Mouse (Mus musculus) intestine, postnatal 0 days (tissue): Measurements from ENCODE around the gene Nedd9. TPM values are rescaled to one million over a fixed set of nuclear protein-coding genes. Genes with fewer than 3 reads are reported as not detected.

Experiments
- ATAC-seq: fragments of 200-750 bp; cut with Nextera tagmentation; 2 replicates; pipeline ENCODE4 v1.8.0; 2017; ENCODE audit warnings: mild to moderate bottlenecking, moderate TSS enrichment, moderate library complexity
- H3K27ac ChIP-seq: fragments of 300-500 bp; sonication (generic); 2 replicates; pipeline ENCODE4 v1.5.1; 2014; ENCODE audit warnings: mild to moderate bottlenecking, low read depth, low read length, moderate library complexity
- H3K27me3 ChIP-seq: fragments of 300-500 bp; sonication (generic); replicated peaks from 2 replicates; pipeline ENCODE4 v1.6.1; 2014; ENCODE audit warnings: low read length, mixed read lengths; ENCODE audit not compliant: control insufficient read depth, insufficient read depth
- H3K36me3 ChIP-seq: fragments of 300-500 bp; sonication (generic); 2 replicates; pipeline ENCODE4 v1.6.1; 2014; ENCODE audit warnings: mild to moderate bottlenecking, moderate library complexity; ENCODE audit not compliant: control insufficient read depth, insufficient read depth
- H3K4me1 ChIP-seq: fragments of 300-500 bp; sonication (generic); replicated peaks from 2 replicates; pipeline ENCODE4 v1.6.1; 2014; ENCODE audit warnings: antibody characterized with exemption, low read length, mixed read lengths; ENCODE audit not compliant: control insufficient read depth, insufficient read depth
- H3K4me2 ChIP-seq: fragments of 300-500 bp; sonication (generic); replicated peaks from 2 replicates; pipeline ENCODE4 v1.6.1; 2014; ENCODE audit warnings: low read depth, mild to moderate bottlenecking, moderate library complexity
- H3K4me3 ChIP-seq: fragments of 300-500 bp; sonication (generic); 2 replicates; pipeline ENCODE4 v1.5.1; 2014; ENCODE audit warnings: low read depth, low read length
- H3K9ac ChIP-seq: fragments of 300-500 bp; sonication (generic); 2 replicates; pipeline ENCODE4 v1.6.1; 2014; ENCODE audit warnings: mild to moderate bottlenecking, low read depth, low read length
- H3K9me3 ChIP-seq: fragments of 300-500 bp; sonication (generic); 2 replicates; pipeline ENCODE4 v1.6.1; 2016; ENCODE audit warnings: mixed run types; ENCODE audit not compliant: control insufficient read depth
- CTCF ChIP-seq: sonication (generic); IDR thresholded peaks from 2 replicates; pipeline ENCODE4 v1.5.1; 2016; ENCODE audit warnings: low read depth, mild to moderate bottlenecking, control low read depth, antibody characterized with exemption, moderate library complexity
- WGBS: fragments of 180-500 bp; shearing (Covaris S2); extraction: QIAGEN DNeasy Blood & Tissue Kit; methylation state at CpG from one replicate; pipeline ENCODE4 v1.1.7; 2014; 5-methylcytosine and 5-hydroxymethylcytosine counted together
- polyA plus RNA-seq: library from polyadenylated mRNA; unstranded; fragments of >200 nt; fragmentation: Nextera tagmentation; extraction: Ambion mirVana; gene quantifications from 2 replicates; pipeline ENCODE4 v1.2.1, GENCODE M21; 2015

Nedd9 gene
- polyA plus RNA-seq, 1 experiment from 2014 or later = 17.6 TPM

DNA sequence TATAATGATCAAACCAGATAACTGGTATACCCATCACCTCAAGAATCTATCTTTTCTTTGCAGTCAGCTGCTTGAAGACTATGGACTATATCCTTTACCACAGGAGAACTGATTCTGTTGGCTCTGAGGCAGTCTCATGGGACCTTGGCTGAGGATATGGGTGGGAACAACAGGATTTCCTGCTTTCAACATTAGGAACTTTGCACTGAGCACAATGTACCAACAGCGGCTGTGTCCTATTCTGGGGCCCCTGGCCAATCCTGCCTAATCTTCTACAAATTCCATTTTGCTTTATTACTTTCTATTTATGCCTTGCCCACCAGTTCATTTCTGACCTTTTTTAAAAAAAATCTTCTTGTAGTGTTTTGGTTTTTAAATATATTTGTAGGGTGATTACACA lies 21.0 kb downstream of the Nedd9 start:
- Histone ChIP-seq H3K4me1 (0 out of 2 replicates have a peak, but pooled peaks cover 4% of the 10 kb centered on the region), H3K9ac (no peak overlapping the region), H3K27me3 (no peaks in the 10 kb centered on the region), H3K9me3 (no peaks in the 10 kb centered on the region), H3K4me2 (no peak overlapping the region), H3K27ac (peak overlapping the region; percentile 70), H3K4me3 (no peak overlapping the region), H3K36me3 (no peaks in the 10 kb centered on the region)
- TF ChIP-seq CTCF = no peak
- ATAC-seq = peak; percentile 94
- WGBS = 33% methylated on average over 1 of the region's 1 CpGs

DNA sequence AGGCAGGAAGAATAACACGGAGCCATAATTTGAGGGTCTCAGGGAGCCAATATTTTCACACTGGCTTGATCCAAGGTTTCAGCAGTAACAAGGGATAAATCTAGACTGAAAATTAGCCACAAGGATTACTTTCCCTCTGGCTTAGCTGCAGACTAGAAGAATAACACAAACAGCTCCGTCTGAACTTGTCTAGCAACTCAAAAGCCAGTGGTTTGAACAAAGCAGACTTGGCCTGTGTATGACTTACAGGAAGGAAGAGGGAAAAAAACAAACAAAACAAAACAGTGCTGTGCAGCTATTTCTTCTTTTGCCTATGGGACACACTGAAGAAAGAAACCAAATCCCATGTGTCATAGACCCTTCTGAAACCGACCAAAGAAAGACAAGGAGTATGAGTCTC lies 25.7 kb downstream of the Nedd9 start:
- Histone ChIP-seq H3K4me2 (no peak overlapping the region), H3K27me3 (no peaks in the 10 kb centered on the region), H3K36me3 (no peaks in the 10 kb centered on the region), H3K4me3 (no peak overlapping the region), H3K4me1 (peaks cover 23% of the 10 kb centered on the region; the same call in 1 of the 2 replicates), H3K9me3 (no peaks in the 10 kb centered on the region), H3K27ac (no peak overlapping the region), H3K9ac (no peak overlapping the region)
- no peak for ATAC-seq
- TF ChIP-seq CTCF = no peak
- 78% methylated on average over 3 of the region's 3 CpGs for WGBS

DNA sequence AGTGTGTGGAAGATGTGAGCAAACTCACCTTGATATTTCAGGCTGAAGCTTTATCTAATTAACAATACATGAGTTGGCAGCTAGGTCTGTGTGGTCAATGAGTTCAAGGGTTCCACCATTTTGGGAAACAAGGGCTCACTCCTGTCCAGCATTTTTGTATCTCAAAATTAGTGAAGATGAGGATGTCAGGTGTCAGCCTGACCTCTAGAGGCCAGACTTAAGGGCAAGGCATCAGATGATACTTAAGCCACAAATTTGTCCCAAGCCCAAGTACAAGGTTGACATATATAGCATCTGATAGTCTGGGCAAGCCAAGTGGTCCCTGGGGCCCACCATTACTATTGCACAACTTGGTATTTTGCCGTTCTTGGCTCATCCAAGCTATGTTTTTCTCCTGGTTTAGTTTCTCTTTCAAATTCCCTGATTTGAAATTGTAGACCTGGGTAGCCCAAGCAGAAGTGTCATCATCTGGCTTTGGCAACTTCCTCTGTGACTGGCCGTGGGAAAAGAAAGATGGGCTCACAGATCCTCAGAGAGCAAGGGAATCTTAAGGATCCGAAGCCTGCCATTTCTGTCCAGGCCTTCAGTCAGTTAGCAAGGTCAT lies 27.4 kb downstream of the Nedd9 start:
- Histone ChIP-seq H3K9ac (no peak overlapping the region), H3K4me2 (no peak overlapping the region), H3K9me3 (no peaks in the 10 kb centered on the region), H3K4me3 (no peak overlapping the region), H3K27me3 (no peaks in the 10 kb centered on the region), H3K27ac (no peak overlapping the region), H3K4me1 (peaks cover 26% of the 10 kb centered on the region; the same call in 1 of the 2 replicates), H3K36me3 (no peaks in the 10 kb centered on the region)
- 86% methylated on average over 3 of the region's 3 CpGs for WGBS
- no peak for ATAC-seq
- peak; percentile 55 for TF ChIP-seq CTCF

DNA sequence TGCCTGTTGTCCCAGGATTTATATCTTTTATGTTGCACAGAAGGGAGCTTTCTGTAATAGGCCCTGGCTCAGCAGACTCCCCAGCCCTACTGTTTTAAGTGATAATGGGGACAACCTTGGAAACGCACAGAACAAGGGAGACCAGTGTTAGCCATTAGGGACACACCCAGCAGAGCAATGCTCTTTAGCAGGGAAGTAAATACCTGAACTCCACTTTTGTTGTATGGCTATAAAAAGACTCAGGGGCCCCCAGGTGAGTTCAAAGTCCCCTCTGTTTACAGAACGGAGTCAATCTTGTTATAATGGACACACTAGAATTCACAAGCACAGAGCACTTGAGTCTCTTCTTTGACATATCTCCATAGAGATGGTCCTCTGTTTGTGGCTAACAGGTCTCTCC lies 28.5 kb downstream of the Nedd9 start:
- Histone ChIP-seq H3K4me2 (peak overlapping the region; percentile 25; the same call in 1 of the 2 replicates), H3K27ac (peak overlapping the region; percentile 78), H3K9ac (no peak overlapping the region), H3K9me3 (no peaks in the 10 kb centered on the region), H3K27me3 (no peaks in the 10 kb centered on the region), H3K4me1 (peaks cover 26% of the 10 kb centered on the region; the same call in 1 of the 2 replicates), H3K36me3 (no peaks in the 10 kb centered on the region), H3K4me3 (no peak overlapping the region)
- TF ChIP-seq CTCF = no peak
- WGBS = 33% methylated on average over 2 of the region's 2 CpGs
- peak; percentile 93 for ATAC-seq

DNA sequence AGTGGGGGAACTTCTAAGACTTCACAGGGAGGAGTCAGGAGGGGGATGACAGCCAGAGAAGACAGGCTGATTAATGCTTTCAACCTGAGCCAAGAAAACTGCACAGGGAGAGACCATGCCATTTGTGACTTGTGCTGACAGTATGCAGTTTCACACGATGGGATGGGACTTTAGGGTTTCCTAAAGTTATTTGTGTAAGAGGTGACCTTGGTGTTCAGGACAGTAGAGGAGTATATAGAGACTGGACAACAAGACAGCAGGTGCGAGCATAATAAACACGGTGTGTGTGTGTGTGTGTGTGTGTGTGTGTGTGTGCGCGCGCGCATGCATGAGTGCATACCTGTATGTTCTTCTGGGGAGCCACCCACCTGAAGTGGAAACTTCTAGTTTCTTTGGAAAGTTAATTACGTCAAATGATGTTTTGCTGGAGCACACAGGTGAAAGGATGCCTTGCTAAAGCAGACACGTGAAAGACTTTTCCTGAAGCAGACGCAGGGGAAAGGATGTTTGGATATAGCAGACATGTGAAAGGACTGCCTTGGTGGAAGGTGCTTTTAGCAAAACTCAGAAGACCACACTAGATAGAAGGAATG lies 29.3 kb downstream of the Nedd9 start:
- H3K36me3 ChIP-seq = no peaks in the 10 kb centered on the region
- H3K9ac ChIP-seq = no peak overlapping the region
- H3K9me3 ChIP-seq = no peaks in the 10 kb centered on the region
- H3K4me2 ChIP-seq = no peak overlapping the region
- H3K27ac ChIP-seq = peak overlapping the region; percentile 17
- WGBS = 70% methylated on average over 10 of the region's 10 CpGs
- H3K4me1 ChIP-seq = peaks cover 26% of the 10 kb centered on the region; the same call in 1 of the 2 replicates
- ATAC-seq = no peak
- H3K4me3 ChIP-seq = no peak overlapping the region
- no peak for TF ChIP-seq CTCF
- H3K27me3 ChIP-seq = no peaks in the 10 kb centered on the region

DNA sequence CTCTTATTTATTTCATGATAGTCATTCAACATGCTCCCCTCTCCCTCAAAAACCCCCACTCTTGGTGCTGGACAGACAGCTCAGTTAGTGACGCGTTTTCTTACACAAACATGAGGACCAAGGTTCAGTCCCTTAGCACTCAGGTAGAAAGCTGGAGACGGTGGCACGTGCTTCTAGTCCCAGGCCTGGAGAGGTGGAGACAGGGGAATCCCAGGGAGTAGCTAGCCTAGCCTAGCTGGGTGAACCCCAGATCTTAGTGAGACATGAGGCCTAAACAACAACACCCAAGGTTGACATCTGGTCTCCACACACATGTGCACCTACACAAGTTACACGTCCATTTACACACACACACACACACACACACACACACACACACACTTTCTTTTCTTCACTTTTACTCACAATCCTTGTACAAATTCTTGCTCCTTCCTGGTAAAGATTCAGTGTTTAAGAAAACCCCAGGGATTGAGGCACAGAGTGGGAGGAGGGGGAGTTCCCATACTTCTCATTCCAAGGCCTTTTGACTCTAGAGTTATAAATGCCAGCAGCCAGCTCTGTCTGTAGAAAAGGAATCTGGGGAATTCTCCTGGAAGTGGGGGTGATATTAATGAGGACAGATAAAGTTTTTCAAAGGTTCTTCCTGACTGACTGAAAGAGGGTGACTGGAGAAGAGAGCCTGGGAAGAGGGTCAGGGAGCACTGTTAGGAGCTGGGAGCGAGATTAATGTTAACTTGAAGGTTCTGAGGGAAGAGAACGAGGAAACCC lies 29.9 kb downstream of the Nedd9 start:
- ATAC-seq = peak; percentile 48; the same call in 1 of the 2 replicates
- peak overlapping the region; percentile 15; the same call in 1 of the 2 replicates for H3K27ac ChIP-seq
- H3K4me3 ChIP-seq = no peak overlapping the region
- no peaks in the 10 kb centered on the region for H3K27me3 ChIP-seq
- no peaks in the 10 kb centered on the region for H3K9me3 ChIP-seq
- TF ChIP-seq CTCF = no peak
- WGBS = 37% methylated on average over 7 of the region's 7 CpGs
- peaks cover 26% of the 10 kb centered on the region; the same call in 1 of the 2 replicates for H3K4me1 ChIP-seq
- H3K36me3 ChIP-seq = no peaks in the 10 kb centered on the region
- H3K4me2 ChIP-seq = no peak overlapping the region
- H3K9ac ChIP-seq = no peak overlapping the region
